ENCODE assay signal across 8 mouse cellular contexts in genomic region chr3:57448445-57448844, GRCm38 (mm10). TPM values are rescaled to one million over a fixed set of nuclear protein-coding genes. Genes with fewer than 3 reads are reported as not detected.
DNase-seq lines count a peak whose midpoint lies in the region; ATAC-seq and TF ChIP-seq lines count a peak whose summit lies in the region.

No protein-coding gene starts in this region.

- no peaks in the 10 kb centered on the region for H3K79me3 ChIP-seq in C2C12 (ENCODE audit: low read depth)

- H3K4me3 ChIP-seq in C2C12 (ENCODE audit: insufficient read depth, poor library complexity, severe bottlenecking), result no peak overlapping the region
- no peak overlapping the region for H3K4me3 ChIP-seq in kidney, embryonic 16.5 days (ENCODE audit: low read length)
- no peak overlapping the region for H3K4me3 ChIP-seq in limb, embryonic 14.5 days (replicated peaks; ENCODE audit: low read length)

- WGBS in kidney, embryonic 16.5 days, result 29% methylated on average over 5 of the region's 5 CpGs
- WGBS in limb, embryonic 14.5 days, result 26% methylated on average over 5 of the region's 5 CpGs

- no peaks in the 10 kb centered on the region for H3K36me3 ChIP-seq in C2C12 (ENCODE audit: control insufficient read depth, insufficient read depth)
- no peaks in the 10 kb centered on the region for H3K36me3 ChIP-seq in kidney, embryonic 16.5 days (ENCODE audit: insufficient read depth, low read length)
- H3K36me3 ChIP-seq in limb, embryonic 14.5 days (ENCODE audit: control insufficient read depth, insufficient read depth, low read length), result no peaks in the 10 kb centered on the region

- H3K79me2 ChIP-seq in C2C12 (ENCODE audit: control insufficient read depth, insufficient read depth), result no peaks in the 10 kb centered on the region

- H3K9me3 ChIP-seq in kidney, embryonic 16.5 days (ENCODE audit: low read length), result no peaks in the 10 kb centered on the region
- H3K9me3 ChIP-seq in limb, embryonic 14.5 days (ENCODE audit: control insufficient read depth, low read length), result no peaks in the 10 kb centered on the region

- H3K9ac ChIP-seq in kidney, embryonic 16.5 days (replicated peaks; ENCODE audit: low read length), result no peak overlapping the region
- no peak overlapping the region for H3K9ac ChIP-seq in limb, embryonic 14.5 days (ENCODE audit: low read depth, low read length, severe bottlenecking)

- no peak for TF ChIP-seq POLR2A in limb, embryonic 14.5 days (IDR thresholded peaks at IDR 0.05; ENCODE audit: borderline replicate concordance, extremely low read depth, insufficient read depth, insufficient read length)

- intact Hi-C loops in gastrocnemius, postnatal 14 days (cut with DNase I; ENCODE audit: low total_unique reads), result loop anchor here (5.0 kb wide), 1 partner anchor 181 kb away; no protein-coding TSS in a partner anchor

- H3K27me3 ChIP-seq in C2C12 (ENCODE audit: control insufficient read depth, insufficient read depth, insufficient read length), result no peaks in the 10 kb centered on the region
- no peaks in the 10 kb centered on the region for H3K27me3 ChIP-seq in kidney, embryonic 16.5 days (ENCODE audit: insufficient read depth, low read length)
- H3K27me3 ChIP-seq in limb, embryonic 14.5 days (ENCODE audit: control insufficient read depth, insufficient read depth, low read length), result no peaks in the 10 kb centered on the region

- H3K4me2 ChIP-seq in kidney, embryonic 16.5 days (replicated peaks; ENCODE audit: low read depth, low read length), result no peak overlapping the region
- H3K4me2 ChIP-seq in limb, embryonic 14.5 days (replicated peaks; ENCODE audit: low read depth, low read length, severe bottlenecking), result no peak overlapping the region

- TF ChIP-seq CTCF in C2C12 (IDR thresholded peaks at IDR 0.05; ENCODE audit: control insufficient read depth, insufficient read depth, insufficient read length), result peak; percentile 60

- DNase-seq in adrenal gland, adult (ENCODE audit: inconsistent age in 2 of 2, low spot score in 1 of 2), result peak; percentile 44 to 87
- peak; percentile 90 for DNase-seq in embryo, embryonic 10 days (ENCODE audit: low spot score)
- peak; percentile 66 for DNase-seq in gastrocnemius, postnatal 14 days
- peak; percentile 93 for DNase-seq in limb, embryonic 14.5 days (ENCODE audit: low spot score)
- DNase-seq in ovary, postnatal 14 days (ENCODE audit: low spot score), result peak; percentile 68
- no peak for DNase-seq in T-cell, adult 2 months (ENCODE audit: low spot score)

- peak; percentile 67; the same call in 1 of the 2 replicates for ATAC-seq in kidney, embryonic 16.5 days (ENCODE audit: low FRiP score, low TSS enrichment)
- ATAC-seq in limb, embryonic 14.5 days (ENCODE audit: low FRiP score, low read depth), result peak; percentile 69

- no peak overlapping the region for H3ac ChIP-seq in C2C12 (ENCODE audit: control insufficient read depth, insufficient read length, low read depth)

- H3K4me1 ChIP-seq in kidney, embryonic 16.5 days (ENCODE audit: insufficient read depth, low read length), result 0 out of 2 replicates have a peak, but pooled peaks cover 6% of the 10 kb centered on the region
- H3K4me1 ChIP-seq in limb, embryonic 14.5 days (ENCODE audit: control insufficient read depth, insufficient read depth, low read length), result peaks cover 8% of the 10 kb centered on the region; the same call in 1 of the 2 replicates

- H3K27ac ChIP-seq in kidney, embryonic 16.5 days (ENCODE audit: low read length), result no peak overlapping the region
- no peak overlapping the region for H3K27ac ChIP-seq in limb, embryonic 14.5 days (replicated peaks; ENCODE audit: low read depth, low read length)

TF ChIP-seq in C2C12, 6 proteins besides CTCF, POLR2A, EP300 and RAD21:
- TF ChIP-seq MYOG (IDR thresholded peaks at IDR 0.05; ENCODE audit: control insufficient read depth, extremely low read depth, insufficient read length) (no peak), FOSL1 (IDR thresholded peaks at IDR 0.05; ENCODE audit: insufficient read depth, low read length, poor library complexity, severe bottlenecking) (no peak), USF1 (IDR thresholded peaks at IDR 0.05; ENCODE audit: low read depth) (no peak), CEBPB (IDR thresholded peaks at IDR 0.05; ENCODE audit: low read depth) (no peak), MYOD1 (IDR thresholded peaks at IDR 0.05; ENCODE audit: control insufficient read depth, insufficient read length, low read depth) (no peak), MAX (IDR thresholded peaks at IDR 0.05) (no peak)
TF ChIP-seq in C2C12: peak in this region for 0.

RNA-seq across cellular contexts. Expression of gene Tm4sf4, which starts 23.3 kb away (rescaled TPM):
- 0.33 TPM for polyA plus RNA-seq in C2C12 (2012; fragmentation: generic; extraction: Trizol)
- not detected for total RNA-seq in gastrocnemius, postnatal 14 days (2021)
- polyA plus RNA-seq in kidney, embryonic 16.5 days (2015; fragmentation: Nextera tagmentation; extraction: Ambion mirVana), result 1.4 TPM in 2 replicates
- 0.12 and 0.13 TPM in 2 replicates for polyA plus RNA-seq in limb, embryonic 14.5 days (2012; rRNA removed)
- polyA plus RNA-seq in limb, embryonic 14.5 days (2014; fragmentation: Nextera tagmentation; extraction: Ambion mirVana), result 0.12 TPM in 1 of 2 replicates, not detected in the other
